Mouse (Mus musculus): Measurements from ENCODE around the gene Uso1.

DNA sequence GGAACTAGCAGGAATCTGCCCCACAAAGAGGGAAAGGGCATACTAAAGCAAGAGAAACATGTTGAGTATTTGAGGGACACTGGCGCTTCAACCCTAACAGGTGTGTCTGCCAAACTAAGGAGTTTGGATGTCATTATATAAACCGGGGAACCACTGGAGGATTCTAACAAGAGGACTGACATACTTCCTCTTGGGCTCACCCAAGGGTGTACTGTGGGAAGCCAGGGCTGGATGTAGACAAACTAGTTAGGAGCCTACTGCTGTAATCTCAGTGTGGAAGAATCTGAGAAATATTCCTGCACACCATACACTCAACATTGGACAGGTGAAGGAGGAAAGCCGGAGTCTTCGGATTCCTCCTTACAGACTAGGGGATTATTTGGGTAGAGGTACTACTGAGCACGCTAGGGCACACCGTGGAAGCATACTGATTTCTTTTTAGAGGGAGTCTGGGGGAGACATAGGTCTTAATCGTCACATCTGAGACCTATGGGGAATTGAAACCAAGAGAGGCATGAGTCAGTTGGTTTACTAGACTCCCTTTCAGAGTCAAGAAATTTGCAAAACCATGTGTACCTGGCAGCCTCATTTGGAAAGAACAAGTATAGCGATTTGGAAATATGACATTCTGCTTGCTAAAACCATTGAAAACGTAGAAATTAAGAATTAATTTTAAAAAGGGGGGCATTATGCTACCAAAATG lies 1.1 kb upstream of the Uso1 start:
- TF ChIP-seq TAL1 (IDR thresholded peaks at IDR 0.05; ENCODE audit: low read length) (no peak), GATA1 (IDR thresholded peaks at IDR 0.05; ENCODE audit: low read length) (no peak)

Measured in erythroblast, embryonic 14.5 days (primary cell).